In the genomic region with DNA sequence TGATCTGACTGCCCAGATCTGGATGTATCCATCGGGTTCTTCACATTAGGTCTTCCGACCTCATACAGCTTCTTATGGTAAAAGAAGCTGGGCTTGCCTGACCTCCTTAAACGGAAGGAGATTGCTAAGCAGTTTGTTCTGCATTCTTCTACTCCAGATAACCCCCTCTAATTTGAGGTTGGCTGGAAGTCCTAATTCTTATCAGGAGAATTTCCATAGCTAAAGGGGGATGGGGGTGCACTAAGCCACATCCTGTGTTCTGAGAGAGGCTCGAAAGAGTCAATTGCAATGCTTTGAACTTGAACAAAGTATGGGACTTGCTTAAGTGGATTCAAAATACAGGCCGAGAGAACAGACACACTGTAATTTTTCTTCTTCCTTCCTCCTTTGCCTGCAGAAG, we compare ENCODE assay signal across 19 mouse cellular contexts.
DNase-seq lines count a peak whose midpoint lies in the region; ATAC-seq and TF ChIP-seq lines count a peak whose summit lies in the region.
"Had no signal": no experiment of that assay in that cellular context is flagged by ENCODE, and none has a peak within 500 bp of the region (broad histone marks: within the 10 kb centered on the region; RNA-seq: fewer than 3 reads in every experiment).

No protein-coding gene starts in this region.

- no peak for TF ChIP-seq CTCF in heart, adult 2 months (IDR thresholded peaks at IDR 0.05)

- TF ChIP-seq POLR2A in heart, adult 2 months (IDR thresholded peaks at IDR 0.05; ENCODE audit: insufficient read depth, low read depth, low read length), result no peak

- peak overlapping the region; percentile 10; the same call in 1 of the 2 replicates for H3K4me2 ChIP-seq in heart, embryonic 16.5 days (ENCODE audit: low read depth, low read length)
- no peak overlapping the region for H3K4me2 ChIP-seq in midbrain, embryonic 11.5 days
- H3K4me2 ChIP-seq in embryonic facial prominence, embryonic 14.5 days (ENCODE audit: low read depth, low read length), result no peak overlapping the region
- H3K4me2 ChIP-seq in hindbrain, embryonic 16.5 days (ENCODE audit: low read length), result no peak overlapping the region
- no peak overlapping the region for H3K4me2 ChIP-seq in hindbrain, embryonic 13.5 days
- H3K4me2 ChIP-seq: embryonic facial prominence, embryonic 15.5 days; intestine, embryonic 15.5 days; limb, embryonic 13.5 days; midbrain, embryonic 12.5 days had no signal

- H3K27ac ChIP-seq in heart, embryonic 16.5 days (ENCODE audit: low read length), result peak overlapping the region; percentile 67
- H3K27ac ChIP-seq in heart, adult 2 months, result no peak overlapping the region
- 0 out of 2 replicates have a peak overlapping the region, but pooled peaks have one; percentile 17 for H3K27ac ChIP-seq in midbrain, embryonic 10.5 days (replicated peaks)
- H3K27ac ChIP-seq in midbrain, embryonic 11.5 days (ENCODE audit: low read depth, low read length), result no peak overlapping the region
- H3K27ac ChIP-seq in embryonic facial prominence, embryonic 14.5 days (replicated peaks; ENCODE audit: low read depth, low read length), result no peak overlapping the region
- peak overlapping the region; percentile 19 for H3K27ac ChIP-seq in macrophage
- no peak overlapping the region for H3K27ac ChIP-seq in hindbrain, embryonic 16.5 days (ENCODE audit: low read depth, low read length)
- no peak overlapping the region for H3K27ac ChIP-seq in hindbrain, embryonic 13.5 days
- H3K27ac ChIP-seq: embryonic facial prominence, embryonic 15.5 days; hindbrain, embryonic 10.5 days; intestine, embryonic 15.5 days; limb, embryonic 13.5 days; midbrain, embryonic 12.5 days had no signal

- H3K36me3 ChIP-seq in heart, embryonic 16.5 days (ENCODE audit: control insufficient read depth, insufficient read depth), result no peaks in the 10 kb centered on the region
- H3K36me3 ChIP-seq in heart, adult 2 months (ENCODE audit: control insufficient read depth, insufficient read depth, low read length), result no peaks in the 10 kb centered on the region
- H3K36me3 ChIP-seq in midbrain, embryonic 10.5 days, result no peaks in the 10 kb centered on the region
- no peaks in the 10 kb centered on the region for H3K36me3 ChIP-seq in midbrain, embryonic 11.5 days (ENCODE audit: control insufficient read depth, insufficient read depth, low read length)
- no peaks in the 10 kb centered on the region for H3K36me3 ChIP-seq in embryonic facial prominence, embryonic 14.5 days (ENCODE audit: control insufficient read depth, insufficient read depth, low read length)
- H3K36me3 ChIP-seq in macrophage (ENCODE audit: inconsistent target), result no peaks in the 10 kb centered on the region
- H3K36me3 ChIP-seq in hindbrain, embryonic 16.5 days (ENCODE audit: control insufficient read depth, insufficient read depth, low read length), result no peaks in the 10 kb centered on the region
- no peaks in the 10 kb centered on the region for H3K36me3 ChIP-seq in hindbrain, embryonic 13.5 days
- H3K36me3 ChIP-seq: embryonic facial prominence, embryonic 15.5 days; hindbrain, embryonic 10.5 days; intestine, embryonic 15.5 days; limb, embryonic 13.5 days; midbrain, embryonic 12.5 days had no signal

- no peaks in the 10 kb centered on the region for H3K27me3 ChIP-seq in heart, embryonic 16.5 days (ENCODE audit: control insufficient read depth, insufficient read depth, low read length)
- H3K27me3 ChIP-seq in heart, adult 2 months (ENCODE audit: control insufficient read depth, insufficient read depth, low read length), result no peaks in the 10 kb centered on the region
- H3K27me3 ChIP-seq in midbrain, embryonic 10.5 days (ENCODE audit: low read depth, poor library complexity, severe bottlenecking), result no peaks in the 10 kb centered on the region
- H3K27me3 ChIP-seq in midbrain, embryonic 11.5 days (ENCODE audit: control insufficient read depth, insufficient read depth, low read length), result no peaks in the 10 kb centered on the region
- H3K27me3 ChIP-seq in embryonic facial prominence, embryonic 14.5 days (replicated peaks; ENCODE audit: control insufficient read depth, insufficient read depth, low read length), result no peaks in the 10 kb centered on the region
- no peaks in the 10 kb centered on the region for H3K27me3 ChIP-seq in hindbrain, embryonic 16.5 days (replicated peaks; ENCODE audit: control insufficient read depth, insufficient read depth, low read length)
- no peaks in the 10 kb centered on the region for H3K27me3 ChIP-seq in hindbrain, embryonic 13.5 days
- H3K27me3 ChIP-seq: embryonic facial prominence, embryonic 15.5 days; intestine, embryonic 15.5 days; limb, embryonic 13.5 days; midbrain, embryonic 12.5 days had no signal

- intact Hi-C loops in heart, adult 2 months (cut with DNase I), result no loop called here

- H3K9ac ChIP-seq in heart, embryonic 16.5 days (ENCODE audit: low read length), result no peak overlapping the region
- no peak overlapping the region for H3K9ac ChIP-seq in heart, adult 2 months (ENCODE audit: low read depth, low read length)
- H3K9ac ChIP-seq in midbrain, embryonic 11.5 days (ENCODE audit: low read length), result no peak overlapping the region
- H3K9ac ChIP-seq in embryonic facial prominence, embryonic 14.5 days (ENCODE audit: low read depth, low read length), result no peak overlapping the region
- H3K9ac ChIP-seq in hindbrain, embryonic 16.5 days (ENCODE audit: low read depth, low read length), result no peak overlapping the region
- H3K9ac ChIP-seq in hindbrain, embryonic 13.5 days, result no peak overlapping the region
- H3K9ac ChIP-seq: embryonic facial prominence, embryonic 15.5 days; intestine, embryonic 15.5 days; limb, embryonic 13.5 days; midbrain, embryonic 12.5 days had no signal

- H3K4me3 ChIP-seq in heart, embryonic 16.5 days (ENCODE audit: low read length), result no peak overlapping the region
- H3K4me3 ChIP-seq in heart, adult 2 months, result no peak overlapping the region
- no peak overlapping the region for H3K4me3 ChIP-seq in midbrain, embryonic 10.5 days
- no peak overlapping the region for H3K4me3 ChIP-seq in midbrain, embryonic 11.5 days (ENCODE audit: low read depth, low read length)
- H3K4me3 ChIP-seq in embryonic facial prominence, embryonic 14.5 days (ENCODE audit: low read depth, low read length), result no peak overlapping the region
- H3K4me3 ChIP-seq in macrophage (ENCODE audit: inconsistent target), result no peak overlapping the region
- H3K4me3 ChIP-seq in hindbrain, embryonic 16.5 days (ENCODE audit: low read length), result no peak overlapping the region
- H3K4me3 ChIP-seq in hindbrain, embryonic 13.5 days, result no peak overlapping the region
- H3K4me3 ChIP-seq: embryonic facial prominence, embryonic 15.5 days; hindbrain, embryonic 10.5 days; intestine, embryonic 15.5 days; limb, embryonic 13.5 days; midbrain, embryonic 12.5 days had no signal

- no peaks in the 10 kb centered on the region for H3K79me2 ChIP-seq in heart, adult 2 months (replicated peaks; ENCODE audit: control insufficient read depth, insufficient read depth, low read length)
- no peaks in the 10 kb centered on the region for H3K79me2 ChIP-seq in macrophage (ENCODE audit: inconsistent target)

- H3K4me1 ChIP-seq in heart, embryonic 16.5 days (ENCODE audit: control insufficient read depth, insufficient read depth, low read length), result peaks cover 10% of the 10 kb centered on the region
- no peaks in the 10 kb centered on the region; the same call in 1 of the 2 replicates for H3K4me1 ChIP-seq in heart, adult 2 months (ENCODE audit: control insufficient read depth, insufficient read depth, low read length)
- peaks cover 9% of the 10 kb centered on the region for H3K4me1 ChIP-seq in midbrain, embryonic 10.5 days
- 0 out of 2 replicates have a peak, but pooled peaks cover 2% of the 10 kb centered on the region for H3K4me1 ChIP-seq in midbrain, embryonic 11.5 days (ENCODE audit: control insufficient read depth, insufficient read depth, low read length)
- H3K4me1 ChIP-seq in embryonic facial prominence, embryonic 14.5 days (ENCODE audit: control insufficient read depth, insufficient read depth, low read length), result peaks cover 23% of the 10 kb centered on the region
- H3K4me1 ChIP-seq in hindbrain, embryonic 16.5 days (ENCODE audit: control insufficient read depth, insufficient read depth, low read depth, low read length), result no peaks in the 10 kb centered on the region
- no peaks in the 10 kb centered on the region for H3K4me1 ChIP-seq in hindbrain, embryonic 13.5 days (replicated peaks)
- H3K4me1 ChIP-seq: intestine, embryonic 15.5 days; midbrain, embryonic 12.5 days had no signal

- DNase-seq in heart, adult 2 months, result no peak
- DNase-seq in midbrain, embryonic 10.5 days (ENCODE audit: low spot score), result no peak
- DNase-seq in midbrain, embryonic 11.5 days (ENCODE audit: low spot score, missing footprints), result no peak
- peak; percentile 52 for DNase-seq in embryonic facial prominence, embryonic 14.5 days (ENCODE audit: low spot score)
- DNase-seq: adrenal gland, postnatal 36 days; cerebellum, postnatal 36 days; thymus, postnatal 4 days had no signal

- 0 out of 2 replicates have a peak, but pooled peaks have one; percentile 55 for ATAC-seq in heart, embryonic 16.5 days (replicated peaks; ENCODE audit: extremely low read depth, insufficient read depth, low FRiP score)
- ATAC-seq in midbrain, embryonic 11.5 days (ENCODE audit: low FRiP score), result no peak
- ATAC-seq in embryonic facial prominence, embryonic 14.5 days (ENCODE audit: low read depth), result no peak
- no peak for ATAC-seq in hindbrain, embryonic 16.5 days
- ATAC-seq in hindbrain, embryonic 13.5 days (ENCODE audit: low FRiP score), result no peak
- ATAC-seq: activated CD4-positive, CD25-positive, alpha-beta regulatory T cell, adult 4 months; CD4-positive, CD25-positive, alpha-beta regulatory T cell, adult 4 months; forebrain, embryonic 16.5 days; intestine, embryonic 15.5 days had no signal

- no peak for TF ChIP-seq EP300 in heart, adult 2 months (IDR thresholded peaks at IDR 0.05; ENCODE audit: insufficient read depth, low read depth, low read length)

- H3K9me3 ChIP-seq in heart, embryonic 16.5 days (replicated peaks; ENCODE audit: control insufficient read depth, low read length), result no peaks in the 10 kb centered on the region
- H3K9me3 ChIP-seq in midbrain, embryonic 10.5 days (replicated peaks), result no peaks in the 10 kb centered on the region
- no peaks in the 10 kb centered on the region for H3K9me3 ChIP-seq in midbrain, embryonic 11.5 days (ENCODE audit: control insufficient read depth, low read length)
- H3K9me3 ChIP-seq in embryonic facial prominence, embryonic 14.5 days (ENCODE audit: control insufficient read depth, low read length), result no peaks in the 10 kb centered on the region
- no peaks in the 10 kb centered on the region for H3K9me3 ChIP-seq in hindbrain, embryonic 16.5 days (ENCODE audit: control insufficient read depth, low read length)
- no peaks in the 10 kb centered on the region for H3K9me3 ChIP-seq in hindbrain, embryonic 13.5 days
- H3K9me3 ChIP-seq: embryonic facial prominence, embryonic 15.5 days; hindbrain, embryonic 10.5 days; intestine, embryonic 15.5 days; limb, embryonic 13.5 days; midbrain, embryonic 12.5 days had no signal

- 22% methylated on average over 5 of the region's 5 CpGs for WGBS in heart, embryonic 16.5 days
- 23% methylated on average over 5 of the region's 5 CpGs for WGBS in heart, adult 2 months
- WGBS in midbrain, embryonic 10.5 days, result 83% methylated on average over 5 of the region's 5 CpGs
- WGBS in midbrain, embryonic 11.5 days, result 81% methylated on average over 5 of the region's 5 CpGs
- WGBS in embryonic facial prominence, embryonic 14.5 days, result 49% methylated on average over 5 of the region's 5 CpGs
- WGBS in macrophage (ENCODE audit: missing documents), result 7% methylated on average over 5 of the region's 5 CpGs
- WGBS in hindbrain, embryonic 16.5 days, result 83% methylated on average over 5 of the region's 5 CpGs
- WGBS in hindbrain, embryonic 13.5 days, result 77% methylated on average over 5 of the region's 5 CpGs

Comparison
In these comparisons a context has a peak if more than half of its experiments do, and no peak if none do; other contexts are left out.
1. H3K27ac ChIP-seq: peak in heart, embryonic 16.5 days (single experiment), midbrain, embryonic 10.5 days (single experiment) and macrophage (single experiment); none in heart, adult 2 months (single experiment), midbrain, embryonic 11.5 days (single experiment), embryonic facial prominence, embryonic 14.5 days (single experiment), hindbrain, embryonic 16.5 days (single experiment) and hindbrain, embryonic 13.5 days (single experiment).